Mouse (Mus musculus) brain, embryonic 14.5 days (tissue): ENCODE data around the gene Cfap61. TPM values are rescaled to one million over a fixed set of nuclear protein-coding genes. Genes with fewer than 3 reads are reported as not detected.

Source experiments
- DNase-seq: peaks from one replicate; pipeline ENCODE4 v3.0.0-alpha.2; 2011; ENCODE audit warnings: low read depth
- CTCF ChIP-seq: fragments of 200-500 bp; IDR thresholded peaks from 2 replicates; pipeline ENCODE4 v1.5.1; 2012; ENCODE audit warnings: inconsistent platforms, mild to moderate bottlenecking, moderate library complexity, borderline replicate concordance; ENCODE audit not compliant: insufficient read depth, insufficient read length; ENCODE audit errors: extremely low read depth
- POLR2A ChIP-seq: fragments of 200-500 bp; IDR thresholded peaks from 2 replicates; pipeline ENCODE4 v1.6.1; 2012; ENCODE audit warnings: mild to moderate bottlenecking, inconsistent platforms, borderline replicate concordance; ENCODE audit not compliant: poor library complexity, insufficient read depth, insufficient read length, severe bottlenecking; ENCODE audit errors: extremely low read depth
- polyA plus RNA-seq: library from polyadenylated mRNA; depleted of rRNA; stranded (reverse); fragments of >200 nt; gene quantifications from 2 replicates; pipeline ENCODE4 v1.2.3, GENCODE M21; 2012

The Cfap61 gene
- polyA plus RNA-seq, 1 experiment = 2.9 TPM

DNA sequence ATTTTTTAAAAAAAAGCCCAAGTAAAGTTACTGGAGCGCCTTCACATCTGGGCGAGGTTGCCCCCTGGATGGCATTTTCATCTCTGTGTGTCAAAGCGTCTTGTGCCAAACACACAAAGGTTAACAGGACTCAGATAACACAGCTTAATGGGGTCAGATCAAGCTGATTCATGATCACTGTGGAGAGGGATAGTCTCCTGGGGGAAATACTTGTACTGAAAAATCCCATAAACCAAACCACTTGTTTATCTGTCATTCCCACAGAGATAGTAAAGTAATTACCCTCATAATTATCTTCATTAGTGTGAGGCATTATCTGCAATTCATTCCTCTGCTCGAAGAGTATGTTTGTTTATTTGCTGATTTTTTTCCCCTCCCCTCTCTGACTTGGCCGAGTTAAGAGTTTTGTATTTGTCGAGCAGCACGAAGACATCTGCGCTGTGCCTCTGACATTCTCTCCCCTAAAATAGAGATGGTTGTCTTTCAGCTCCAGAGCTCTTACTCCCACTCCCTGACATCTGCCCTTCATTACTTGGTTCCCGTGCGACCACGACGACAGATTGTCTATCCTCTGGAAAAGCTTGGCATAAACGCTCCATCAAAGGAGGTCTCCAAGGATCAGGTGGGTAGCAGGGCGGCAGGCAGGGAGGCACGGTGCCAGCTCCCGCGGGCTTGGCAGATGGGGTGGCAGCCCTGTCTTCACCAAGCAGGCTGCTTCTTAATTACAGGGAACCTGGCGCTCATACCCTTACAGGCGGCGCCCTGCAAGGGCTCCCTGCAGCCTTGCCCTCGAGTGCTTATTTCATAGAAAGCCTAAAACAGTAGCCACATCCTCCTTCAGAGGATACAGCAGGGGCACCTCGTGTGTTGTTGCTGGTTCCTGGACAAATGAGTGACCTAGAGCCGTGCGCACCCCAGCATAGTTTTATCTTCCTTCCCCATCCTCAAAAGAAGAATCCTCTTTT, 110.6 kb downstream of the Cfap61 start:
- no peak for TF ChIP-seq CTCF
- no peak for TF ChIP-seq POLR2A
- peak; percentile 96 for DNase-seq

- no peak for TF ChIP-seq POLR2A
- TF ChIP-seq CTCF = no peak
- DNase-seq = no peak
Observed at GRCm38 (mm10) chr2:146047691-146048090, 113.1 kb downstream of the Cfap61 start.

GRCm38 (mm10) chr2:146048221-146048829, 113.7 kb downstream of the Cfap61 start:
- peak; percentile 83 for DNase-seq
- TF ChIP-seq POLR2A = no peak
- TF ChIP-seq CTCF = no peak

- DNase-seq = no peak
- no peak for TF ChIP-seq CTCF
- no peak for TF ChIP-seq POLR2A
Observed at GRCm38 (mm10) chr2:146049339-146049738, 114.8 kb downstream of the Cfap61 start.

DNA sequence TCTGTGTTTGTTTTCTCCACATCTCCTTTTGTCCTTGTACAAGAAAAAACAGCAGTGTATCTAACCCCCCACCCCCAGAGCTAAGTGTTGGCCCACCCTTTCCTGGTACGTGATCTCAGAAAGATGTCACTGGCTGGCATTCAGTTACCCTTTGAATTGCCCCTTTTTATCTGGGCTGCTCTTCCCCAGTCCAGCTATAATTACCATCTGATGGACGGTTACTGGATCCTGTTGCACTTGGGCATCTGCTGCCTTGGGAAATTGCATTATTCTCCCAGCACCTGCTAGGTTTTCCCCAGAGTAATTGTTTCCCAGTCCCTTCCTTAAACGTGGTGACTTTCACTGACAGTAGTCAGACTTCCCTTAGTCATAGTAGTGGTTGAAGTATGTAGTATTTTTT, 115.5 kb downstream of the Cfap61 start:
- DNase-seq = peak; percentile 62
- TF ChIP-seq POLR2A (no peak), CTCF (no peak)

DNA sequence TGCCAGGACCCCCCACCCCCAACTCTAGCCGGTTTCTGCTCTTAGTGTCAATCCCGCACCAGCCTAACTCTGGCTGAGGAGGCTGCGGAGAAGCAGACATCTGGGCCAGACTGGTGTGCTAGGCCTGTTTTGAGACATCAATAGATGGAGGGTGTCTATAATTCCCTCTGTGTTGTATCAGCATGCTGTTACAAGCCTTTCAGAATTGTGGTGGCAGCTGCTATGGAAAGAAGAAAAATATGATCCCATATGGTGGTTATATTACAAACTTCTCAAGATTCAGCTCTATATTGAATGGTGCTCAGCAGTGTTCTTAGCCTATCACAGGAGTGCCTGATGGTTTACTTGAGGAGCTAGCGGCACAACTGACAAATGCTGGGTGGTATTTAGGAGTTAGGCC, 116.8 kb downstream of the Cfap61 start:
- TF ChIP-seq CTCF (no peak), POLR2A (no peak)
- peak; percentile 61 for DNase-seq

DNA sequence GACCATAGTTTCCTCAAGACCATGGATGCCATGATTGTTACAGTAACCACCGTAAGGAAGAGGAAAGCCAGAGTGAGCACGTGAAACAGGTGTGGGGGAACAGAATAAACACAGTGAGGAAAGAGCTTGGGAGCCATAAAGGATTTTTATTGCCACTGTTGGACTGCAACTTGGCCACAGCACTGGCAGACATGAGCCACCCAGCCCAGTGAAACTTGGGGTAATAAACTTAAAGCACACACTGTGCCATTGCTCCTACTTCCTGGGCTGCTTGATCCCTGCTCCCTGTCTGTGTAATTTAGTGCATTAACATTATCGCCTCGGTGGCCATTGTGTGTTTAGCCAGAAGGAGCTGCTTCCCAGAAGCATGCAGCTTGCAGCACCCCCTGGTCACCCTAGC, 122.5 kb downstream of the Cfap61 start:
- no peak for DNase-seq
- TF ChIP-seq CTCF (no peak), POLR2A (no peak)

DNA sequence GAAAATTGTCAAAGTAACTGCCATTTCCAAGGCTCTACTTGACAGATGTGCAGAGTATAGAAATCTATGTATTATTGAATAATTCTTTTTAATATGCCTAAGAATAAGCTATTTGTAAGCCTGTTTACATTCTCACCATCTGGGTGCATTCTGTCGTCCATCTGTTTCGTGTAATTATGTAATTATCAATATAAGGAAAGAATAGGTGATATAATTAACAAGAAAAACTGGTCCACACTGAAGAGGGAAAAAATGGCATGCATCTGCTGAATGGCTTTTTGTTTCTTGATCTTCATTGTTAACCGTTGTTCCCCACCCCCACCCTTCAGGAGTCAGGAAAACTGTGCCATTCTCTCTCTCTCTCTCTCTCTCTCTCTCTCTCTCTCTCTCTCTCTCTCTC, 124.2 kb downstream of the Cfap61 start:
- peak; percentile 77 for DNase-seq
- no peak for TF ChIP-seq POLR2A
- TF ChIP-seq CTCF = no peak

DNA sequence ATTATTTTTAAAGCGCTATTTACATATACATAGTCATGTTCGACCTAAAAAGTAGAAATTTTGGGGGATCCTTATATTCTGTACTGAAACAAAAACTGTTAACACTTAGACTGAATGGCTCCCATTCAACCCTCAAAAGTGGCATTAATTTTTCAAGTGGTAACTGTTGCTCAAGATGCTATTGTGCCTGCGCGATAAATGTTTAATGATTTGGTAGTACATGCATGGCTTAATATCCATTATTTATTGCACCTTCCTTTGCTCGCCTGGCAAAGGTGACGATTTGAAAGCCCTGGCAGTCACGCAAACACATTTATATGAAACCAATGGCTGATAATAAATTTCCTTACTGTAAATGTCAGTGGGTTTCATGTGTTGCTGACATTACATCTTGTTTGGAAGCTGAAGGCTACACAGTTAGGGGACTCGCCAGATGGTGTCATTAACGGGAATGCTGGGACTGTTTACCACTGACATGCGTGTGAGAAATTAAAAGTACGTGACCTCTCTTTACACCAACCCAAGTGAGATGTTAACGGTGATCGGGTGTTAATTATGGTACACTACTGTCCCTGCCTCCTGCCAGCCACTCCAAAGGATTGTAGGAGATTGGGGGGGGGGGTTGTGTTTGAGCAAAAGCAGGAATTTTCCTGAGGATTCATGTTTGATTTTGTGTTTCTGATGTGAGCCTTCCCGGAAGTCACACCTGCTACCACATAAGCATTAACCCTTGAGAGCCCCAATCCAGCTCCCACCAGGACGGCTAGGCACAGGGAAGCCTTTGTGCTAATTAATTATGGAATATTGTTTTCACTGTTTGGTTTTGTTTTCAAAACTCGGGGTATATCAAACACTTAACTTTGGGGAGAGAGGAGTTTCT, 127.1 kb downstream of the Cfap61 start:
- DNase-seq = peak; percentile 89
- TF ChIP-seq CTCF (no peak), POLR2A (no peak)

- TF ChIP-seq CTCF (no peak), POLR2A (no peak)
- DNase-seq = peak; percentile 92
Observed at GRCm38 (mm10) chr2:146062330-146063092, 127.9 kb downstream of the Cfap61 start.
